Mouse (Mus musculus): ENCODE data around the gene Serhl.
"Not testable (repeated sequence)": the region's sequence is repeated elsewhere in the genome, so short reads cannot be mapped to it uniquely, and the experiment has no call there.

Gene Serhl

DNA sequence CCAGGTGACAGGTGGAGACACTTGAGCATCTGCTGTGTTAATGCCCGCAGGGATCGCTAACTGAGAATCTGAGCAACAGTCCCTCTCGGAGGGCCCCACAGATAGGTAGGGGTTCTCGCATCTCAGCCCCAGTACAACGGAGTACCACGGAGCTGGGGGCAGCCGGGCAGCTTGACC is at the start of gene Serhl:
Gene Serhl, plus strand, starts transcription at position 78 of the 177 bp plus-strand sequence.
- DNase-seq: no peak

DNA sequence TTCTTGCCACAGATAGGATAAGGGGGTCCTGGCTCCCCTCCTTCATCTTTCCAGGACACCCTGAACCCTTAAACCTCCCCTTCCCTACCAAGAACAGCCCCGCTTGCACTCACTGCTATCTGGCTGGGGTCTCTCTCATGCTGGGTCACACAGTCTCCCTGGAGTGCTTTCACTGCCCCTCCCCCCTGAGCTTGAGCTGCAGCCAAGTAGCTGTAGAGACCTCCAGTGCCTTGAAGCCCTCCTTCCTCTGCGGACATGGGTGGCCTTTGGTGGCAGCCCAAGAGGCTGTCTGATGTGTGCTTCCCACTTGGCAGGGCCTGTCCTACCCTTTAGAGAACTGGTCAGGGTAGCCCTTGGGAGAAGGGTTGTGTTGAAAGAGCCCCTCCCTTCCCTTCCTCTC is 49.1 kb upstream of the Serhl start:
- no peak for DNase-seq

DNA sequence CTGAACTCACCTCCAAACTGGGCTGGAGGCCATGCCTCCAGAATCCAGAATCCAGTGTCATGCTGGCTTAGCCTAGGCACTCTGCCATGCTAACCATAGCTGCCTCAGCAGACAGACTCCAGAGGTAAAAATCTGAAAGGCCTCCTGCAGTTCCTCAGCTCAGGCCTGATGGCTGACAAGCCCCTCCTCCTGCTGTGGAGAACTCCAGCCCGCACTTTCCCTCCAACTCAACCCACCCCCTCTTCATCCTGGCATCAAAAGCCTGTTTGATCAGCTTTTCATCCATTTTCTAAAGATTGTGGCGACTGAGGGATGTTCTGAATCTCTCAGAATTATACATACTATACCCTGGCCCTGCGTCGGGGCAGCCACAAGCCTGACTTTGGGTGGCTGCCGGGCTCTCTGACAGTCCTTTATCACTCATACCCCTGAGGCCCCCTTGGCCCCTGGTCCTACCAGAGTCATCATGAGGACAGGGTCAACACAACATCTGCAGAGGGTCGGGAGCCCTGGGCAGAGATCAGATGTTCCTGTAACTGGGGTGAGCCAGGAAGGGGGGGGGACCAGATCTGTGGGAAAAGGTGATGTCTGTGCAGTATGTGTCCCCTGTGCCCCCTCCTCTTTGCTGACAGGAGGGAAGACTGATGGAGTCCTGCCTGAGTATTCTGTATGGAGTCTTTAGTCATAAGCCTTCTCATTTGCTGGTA is 46.5 kb upstream of the Serhl start:
- peak; percentile 49 for DNase-seq

DNA sequence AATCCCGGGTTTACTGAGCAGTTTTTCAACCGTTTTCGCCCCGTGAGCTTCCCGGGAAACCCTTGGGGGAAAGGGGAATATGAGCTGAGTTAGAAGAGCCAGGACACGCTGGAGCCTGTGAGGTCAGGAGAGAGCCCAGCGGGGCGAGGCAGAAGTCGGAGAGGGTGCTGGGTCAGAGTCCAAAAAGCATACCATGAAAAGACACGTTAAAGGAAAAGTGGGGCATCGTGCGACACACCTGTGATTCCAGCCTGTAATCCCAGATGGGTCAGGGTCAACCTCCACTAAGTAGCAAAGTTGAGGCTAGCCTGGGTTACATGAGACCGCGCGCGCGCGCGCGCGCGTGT is 46.0 kb upstream of the Serhl start:
- no peak for DNase-seq

- not testable (repeated sequence) for DNase-seq
Observed at GRCm38 (mm10) chr15:83045565-83045964, 43.7 kb upstream of the Serhl start.

DNA sequence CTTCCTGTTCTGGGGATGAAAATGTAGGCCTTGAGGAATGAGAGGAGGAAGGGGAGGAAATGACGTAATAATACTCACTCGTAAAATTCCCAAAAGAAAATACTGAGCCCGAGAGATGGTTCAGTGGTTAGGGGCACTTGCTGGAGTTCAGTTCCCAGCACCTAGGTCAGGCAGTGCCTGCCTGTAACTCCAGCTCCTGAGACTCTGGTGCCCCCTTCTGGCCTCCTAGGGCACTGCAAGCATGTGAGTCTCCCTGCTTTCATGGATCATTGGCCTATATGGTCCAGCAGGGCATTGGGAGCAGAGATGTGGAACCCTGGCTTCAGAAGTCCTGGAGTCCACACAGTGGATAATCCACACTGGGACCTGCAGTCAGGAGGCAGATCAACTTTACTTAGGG is 43.0 kb upstream of the Serhl start:
- no peak for DNase-seq

DNA sequence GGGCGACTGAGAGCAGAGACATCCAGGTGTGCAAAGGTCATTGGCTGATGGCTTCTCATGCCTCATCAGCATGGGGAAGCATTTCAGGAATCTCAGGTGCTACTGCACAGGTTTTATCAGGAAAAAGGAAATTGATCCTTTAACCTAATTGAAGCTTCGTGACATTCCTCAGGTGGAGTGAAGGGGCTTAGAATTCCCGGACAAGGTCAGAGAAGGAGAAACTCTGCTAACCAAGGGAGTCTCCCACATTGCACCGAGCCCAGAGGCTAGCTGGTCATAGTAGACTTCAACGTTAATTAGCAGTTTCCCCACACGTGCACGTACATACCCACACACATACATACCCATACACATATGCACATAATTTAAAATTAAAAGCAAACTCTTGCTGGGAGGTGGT is 42.6 kb upstream of the Serhl start:
- no peak for DNase-seq

DNA sequence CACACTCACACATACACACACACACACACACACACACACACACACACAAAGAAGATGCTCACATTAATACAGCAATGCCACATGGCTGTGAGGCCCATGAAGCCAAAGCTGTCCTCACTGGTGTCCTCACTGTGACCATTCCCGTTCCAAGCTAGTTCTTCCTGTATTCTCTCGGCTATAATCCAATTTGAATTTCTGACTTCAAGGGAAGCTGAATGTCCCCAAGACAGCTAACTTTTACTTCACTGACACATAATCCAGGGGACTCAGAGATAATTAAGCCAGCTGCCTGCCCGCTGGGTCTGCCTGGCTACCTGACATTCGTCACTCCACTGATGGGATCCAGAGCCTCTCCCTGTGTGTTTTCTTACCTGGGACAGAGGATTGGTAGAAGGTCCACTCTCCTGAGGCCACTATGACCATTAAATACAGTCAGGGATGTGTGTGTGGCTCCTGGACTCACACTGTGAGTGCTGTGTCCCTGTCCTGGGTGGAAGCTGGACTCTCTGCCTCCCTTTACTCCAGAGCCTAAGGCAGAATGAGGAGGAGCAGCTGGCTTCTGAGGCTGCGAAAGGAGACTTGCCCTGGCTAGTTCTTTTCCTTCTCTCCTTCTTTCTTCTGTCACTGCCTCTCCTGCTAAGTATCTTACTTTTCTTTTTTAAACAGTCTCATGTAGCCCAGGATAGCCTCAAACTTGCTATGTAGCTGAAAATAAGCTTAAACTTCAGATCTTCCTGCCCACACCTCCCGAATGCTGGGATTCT is 36.8 kb upstream of the Serhl start:
- no peak for DNase-seq

DNA sequence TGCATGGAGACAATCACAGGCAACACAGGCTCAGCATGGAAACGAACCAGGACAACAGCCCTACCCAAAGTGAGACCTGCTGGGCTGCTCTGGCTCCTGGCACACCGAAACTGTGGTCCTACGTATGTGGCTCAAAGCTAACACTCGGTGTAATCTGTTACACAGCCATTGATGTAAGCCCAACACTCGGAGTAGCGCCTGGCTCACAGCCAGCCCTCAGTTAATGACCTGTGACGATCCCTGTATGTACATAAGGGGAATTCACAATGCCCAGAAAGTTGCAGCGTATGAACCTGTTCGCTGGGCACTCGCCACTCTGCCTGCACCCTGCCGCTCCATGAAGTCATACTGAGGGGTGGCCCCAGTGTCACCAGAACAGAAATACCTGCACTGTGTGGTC is 36.0 kb upstream of the Serhl start:
- no peak for DNase-seq

DNA sequence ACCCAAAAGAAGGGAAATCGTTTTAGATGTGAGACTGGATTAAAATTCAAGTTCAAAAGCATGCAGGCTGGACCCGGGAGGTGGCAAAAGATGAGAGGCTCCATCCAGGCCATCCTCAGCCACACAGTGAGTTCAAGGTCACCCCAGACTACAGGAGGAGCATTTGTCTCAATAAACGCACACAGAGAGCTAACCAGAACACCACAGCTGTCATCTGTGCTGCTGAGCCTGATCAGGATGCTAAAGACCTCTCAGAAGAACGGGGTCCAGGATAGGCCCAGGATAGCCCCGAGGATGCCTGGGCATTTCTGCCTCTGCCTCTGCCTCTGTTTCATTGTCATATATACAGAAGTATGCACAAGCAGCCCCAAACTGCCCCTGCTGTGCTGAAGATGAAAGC is 33.7 kb upstream of the Serhl start:
- DNase-seq: no peak

- DNase-seq: peak; percentile 56
Observed at GRCm38 (mm10) chr15:83056378-83057083, 32.8 kb upstream of the Serhl start.

GRCm38 (mm10) chr15:83057533-83057932 is 31.8 kb upstream of the Serhl start:
- peak; percentile 62 for DNase-seq

- DNase-seq: no peak
Observed at GRCm38 (mm10) chr15:83059233-83059660, 30.1 kb upstream of the Serhl start.

- no peak for DNase-seq
Observed at GRCm38 (mm10) chr15:83061689-83062088, 27.6 kb upstream of the Serhl start.

DNA sequence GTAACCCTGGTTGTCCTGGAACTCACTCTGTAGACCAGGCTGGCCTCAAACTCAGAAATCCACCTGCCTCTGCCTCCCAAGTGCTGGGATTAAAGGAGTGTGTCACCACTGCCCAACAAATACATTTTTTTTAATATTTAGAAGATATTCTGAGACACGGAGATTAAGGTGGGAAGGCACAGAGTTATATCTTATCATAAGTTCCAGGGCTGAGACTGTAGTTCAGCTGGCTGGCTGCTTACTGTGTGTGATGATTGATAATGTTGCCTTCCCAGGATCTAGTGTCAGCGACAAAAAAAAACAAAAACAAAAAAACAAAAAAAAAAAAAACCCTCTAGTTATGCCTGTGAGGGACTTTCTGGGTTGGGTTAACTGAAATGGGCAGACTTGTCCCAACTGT is 26.7 kb upstream of the Serhl start:
- not testable (repeated sequence) for DNase-seq

GRCm38 (mm10) chr15:83065543-83065942 is 23.8 kb upstream of the Serhl start:
- DNase-seq: peak; percentile 52

DNA sequence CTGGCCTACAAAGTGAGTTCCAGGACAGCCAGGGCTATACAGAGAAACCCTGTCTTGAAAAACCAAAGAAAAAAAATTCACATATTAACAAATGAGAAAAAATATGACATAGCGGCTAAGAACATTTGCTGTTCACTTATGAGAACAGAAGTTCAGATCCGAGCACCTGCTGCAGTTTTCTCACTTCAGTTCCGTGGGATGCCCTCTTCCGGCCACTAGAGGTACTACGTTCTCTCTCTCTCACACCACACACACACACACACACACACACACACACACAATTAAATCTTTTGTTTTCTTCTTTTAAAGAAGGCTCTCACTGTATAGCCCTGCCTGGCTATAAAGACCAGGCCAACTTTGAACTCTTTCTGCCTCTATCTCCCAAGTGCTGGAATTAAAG is 21.0 kb upstream of the Serhl start:
- no peak for DNase-seq

- DNase-seq: no peak
Observed at GRCm38 (mm10) chr15:83070942-83071341, 18.4 kb upstream of the Serhl start.

GRCm38 (mm10) chr15:83071752-83072151 is 17.6 kb upstream of the Serhl start:
- DNase-seq: no peak

GRCm38 (mm10) chr15:83074179-83074578 is 15.1 kb upstream of the Serhl start:
- DNase-seq: no peak

- DNase-seq: no peak
Observed at GRCm38 (mm10) chr15:83075607-83076525, 13.4 kb upstream of the Serhl start.

- peak; percentile 38 for DNase-seq
Observed at GRCm38 (mm10) chr15:83083530-83083929, 5.8 kb upstream of the Serhl start.

- DNase-seq: no peak
Observed at GRCm38 (mm10) chr15:83084022-83084640, 5.2 kb upstream of the Serhl start.

Data from right cerebral cortex, postnatal 4 days (tissue).